Mouse (Mus musculus) kidney, adult 2 months (tissue): Measurements from ENCODE around the gene Olfm1. TPM values are rescaled to one million over a fixed set of nuclear protein-coding genes. Genes with fewer than 3 reads are reported as not detected.
A peak's percentile ranks its signal among the peaks of the same experiment; 100 is the strongest.

Source experiments
- DNase-seq: peaks from one replicate; pipeline ENCODE4 v3.0.0; 2021
- H3K27ac ChIP-seq: fragments of 200-500 bp; 2 replicates; pipeline ENCODE4 v1.5.1; 2012; ENCODE audit warnings: low read depth, low read length, control low read depth, inconsistent platforms; ENCODE audit not compliant: insufficient read depth
- H3K27me3 ChIP-seq: fragments of 200-500 bp; replicated peaks from 2 replicates; pipeline ENCODE4 v1.6.1; 2012; ENCODE audit warnings: mild to moderate bottlenecking, moderate library complexity, low read length, inconsistent platforms; ENCODE audit not compliant: control insufficient read depth, insufficient read depth
- H3K36me3 ChIP-seq: fragments of 200-500 bp; 2 replicates; pipeline ENCODE4 v1.6.1; 2012; ENCODE audit warnings: mild to moderate bottlenecking, moderate library complexity, low read length, inconsistent platforms; ENCODE audit not compliant: control insufficient read depth, insufficient read depth
- H3K4me1 ChIP-seq: fragments of 200-500 bp; 2 replicates; pipeline ENCODE4 v1.6.1; 2011; ENCODE audit warnings: low read length; ENCODE audit not compliant: control insufficient read depth, insufficient read depth
- H3K4me3 ChIP-seq: fragments of 200-500 bp; 2 replicates; pipeline ENCODE4 v1.5.1; 2011; ENCODE audit warnings: mild to moderate bottlenecking, low read depth, low read length, control low read depth; ENCODE audit not compliant: insufficient read depth
- CTCF ChIP-seq: fragments of 200-500 bp; conservative IDR thresholded peaks from 2 replicates; pipeline ENCODE4 v1.5.1; 2011; ENCODE audit warnings: low read depth, mild to moderate bottlenecking, control low read depth, low read length, moderate library complexity, mixed read lengths; ENCODE audit not compliant: insufficient read depth, insufficient read length
- POLR2A ChIP-seq: fragments of 200-500 bp; IDR thresholded peaks from one replicate; pipeline ENCODE4 v1.6.1; 2011; ENCODE audit warnings: low read depth, low read length, control low read depth
- WGBS: fragments of 180-500 bp; shearing (Covaris S2); methylation state at CpG from one replicate; pipeline ENCODE4 v1.1.7; 2018; 5-methylcytosine and 5-hydroxymethylcytosine counted together
- polyA plus RNA-seq: library from polyadenylated mRNA; depleted of rRNA; stranded (reverse); fragments of >200 nt; gene quantifications from 2 replicates; pipeline ENCODE4 v1.2.3, GENCODE M21; 2012

Olfm1 gene
- polyA plus RNA-seq, 1 experiment = 32.5 TPM

DNA sequence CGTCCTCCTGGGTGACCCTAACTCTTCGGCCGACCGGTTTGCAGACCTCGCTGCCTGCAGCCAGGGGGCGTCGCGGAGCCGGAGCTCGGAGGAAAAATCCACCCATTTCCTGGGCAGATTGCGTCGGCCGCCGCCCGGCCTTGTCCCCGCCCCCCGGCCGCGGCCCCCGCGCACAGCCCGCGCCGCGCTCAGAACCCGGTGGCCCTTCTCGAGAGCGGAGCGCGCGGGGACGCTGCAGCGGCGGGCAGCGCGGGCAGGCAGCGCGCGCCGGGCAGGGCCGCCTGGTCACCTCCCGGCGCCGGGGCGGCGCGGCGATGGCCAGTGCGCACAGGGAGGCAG lies 12.6 kb downstream of the Olfm1 start:
- TF ChIP-seq CTCF = peak; percentile 65
- TF ChIP-seq POLR2A = no peak
- Histone ChIP-seq H3K4me1 (no peaks in the 10 kb centered on the region), H3K27me3 (no peaks in the 10 kb centered on the region), H3K36me3 (no peaks in the 10 kb centered on the region), H3K27ac (no peak overlapping the region), H3K4me3 (peak overlapping the region; percentile 55)
- WGBS = 2% methylated on average over 43 of the region's 49 CpGs
- DNase-seq = peak; percentile 82

DNA sequence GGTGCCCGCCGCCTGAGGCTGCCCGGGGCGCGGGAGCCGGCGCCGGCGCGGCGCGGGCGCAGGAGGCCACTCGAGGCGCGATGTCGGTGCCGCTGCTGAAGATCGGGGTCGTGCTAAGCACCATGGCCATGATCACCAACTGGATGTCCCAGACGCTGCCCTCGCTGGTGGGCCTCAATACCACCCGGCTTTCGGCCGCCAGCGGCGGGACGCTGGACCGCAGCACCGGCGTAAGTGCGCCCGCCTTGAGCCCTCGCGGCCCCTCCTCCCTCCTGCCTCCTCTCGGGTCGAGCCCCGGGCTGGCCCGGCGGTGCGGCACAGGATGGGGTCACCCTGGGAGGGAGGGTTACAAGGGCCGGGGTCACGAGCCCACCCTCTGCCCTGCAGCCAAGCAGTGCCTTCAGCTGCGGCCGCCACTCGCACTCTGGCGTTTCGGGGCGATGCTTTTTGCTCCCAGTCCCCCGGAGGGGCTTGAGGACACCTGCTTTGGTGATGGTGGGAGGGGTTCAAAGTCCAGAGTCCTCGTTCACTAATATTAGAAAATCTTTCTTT lies 13.2 kb downstream of the Olfm1 start:
- TF ChIP-seq POLR2A = no peak
- no peak for TF ChIP-seq CTCF
- Histone ChIP-seq H3K27me3 (no peaks in the 10 kb centered on the region), H3K27ac (no peak overlapping the region), H3K4me3 (peak overlapping the region; percentile 55), H3K36me3 (no peaks in the 10 kb centered on the region), H3K4me1 (no peaks in the 10 kb centered on the region)
- DNase-seq = no peak
- 2% methylated on average over 48 of the region's 51 CpGs for WGBS

DNA sequence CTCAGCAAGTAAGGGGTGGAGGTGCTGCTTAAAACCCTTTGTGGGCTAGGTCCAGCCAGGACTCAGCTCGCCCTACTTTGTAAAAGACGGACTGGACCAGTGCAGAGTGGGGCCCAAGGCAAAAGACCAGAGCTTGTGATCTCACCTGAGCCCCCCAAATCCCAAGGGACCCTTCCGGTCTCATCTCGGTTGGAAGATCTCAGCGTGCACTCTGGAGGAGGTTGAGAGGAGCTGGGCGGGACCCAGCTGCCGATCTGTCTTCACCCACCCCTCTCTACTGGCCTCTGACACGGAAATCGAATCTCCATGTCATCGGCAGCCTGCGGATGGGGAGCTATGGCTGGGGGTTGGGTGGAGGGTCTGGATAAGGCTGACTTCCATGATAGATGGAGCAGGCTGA lies 13.7 kb downstream of the Olfm1 start:
- WGBS = 34% methylated on average over 11 of the region's 11 CpGs
- H3K4me1 ChIP-seq = no peaks in the 10 kb centered on the region
- TF ChIP-seq CTCF (no peak), POLR2A (no peak)
- peak overlapping the region; percentile 55; the same call in 1 of the 2 replicates for H3K4me3 ChIP-seq
- H3K27me3 ChIP-seq = no peaks in the 10 kb centered on the region
- no peaks in the 10 kb centered on the region for H3K36me3 ChIP-seq
- no peak for DNase-seq
- H3K27ac ChIP-seq = no peak overlapping the region

DNA sequence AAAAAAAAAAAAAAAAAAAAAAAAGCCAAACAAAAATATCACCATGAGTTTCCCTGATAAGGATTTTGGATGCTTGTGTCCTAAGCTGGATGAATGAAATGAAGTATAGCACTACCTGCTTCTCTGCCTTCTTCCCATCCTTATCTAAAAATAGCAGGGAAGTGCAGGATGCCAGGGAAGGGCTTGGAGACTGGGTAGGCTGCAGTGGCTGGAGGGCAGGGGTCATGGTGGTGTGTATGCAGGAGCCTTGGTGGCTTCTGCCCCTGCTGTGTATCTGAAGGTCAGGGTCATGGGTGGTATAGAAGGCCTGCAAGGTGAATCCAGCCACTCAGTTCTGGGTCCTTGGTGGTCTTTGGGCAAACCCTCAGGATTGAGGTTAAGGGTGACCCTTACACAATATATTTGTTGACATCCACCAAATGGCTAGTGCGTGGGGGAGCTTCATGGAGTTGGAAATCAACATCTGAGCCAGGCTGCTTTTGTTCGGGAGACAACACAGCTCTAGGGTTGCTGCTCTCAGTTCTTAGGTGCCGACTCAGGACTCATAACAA lies 14.5 kb downstream of the Olfm1 start:
- Histone ChIP-seq H3K36me3 (no peaks in the 10 kb centered on the region), H3K27me3 (no peaks in the 10 kb centered on the region), H3K4me3 (no peak overlapping the region), H3K27ac (no peak overlapping the region), H3K4me1 (no peaks in the 10 kb centered on the region)
- no peak for DNase-seq
- WGBS = 76% methylated on average over 3 of the region's 3 CpGs
- TF ChIP-seq CTCF = no peak
- TF ChIP-seq POLR2A = no peak

DNA sequence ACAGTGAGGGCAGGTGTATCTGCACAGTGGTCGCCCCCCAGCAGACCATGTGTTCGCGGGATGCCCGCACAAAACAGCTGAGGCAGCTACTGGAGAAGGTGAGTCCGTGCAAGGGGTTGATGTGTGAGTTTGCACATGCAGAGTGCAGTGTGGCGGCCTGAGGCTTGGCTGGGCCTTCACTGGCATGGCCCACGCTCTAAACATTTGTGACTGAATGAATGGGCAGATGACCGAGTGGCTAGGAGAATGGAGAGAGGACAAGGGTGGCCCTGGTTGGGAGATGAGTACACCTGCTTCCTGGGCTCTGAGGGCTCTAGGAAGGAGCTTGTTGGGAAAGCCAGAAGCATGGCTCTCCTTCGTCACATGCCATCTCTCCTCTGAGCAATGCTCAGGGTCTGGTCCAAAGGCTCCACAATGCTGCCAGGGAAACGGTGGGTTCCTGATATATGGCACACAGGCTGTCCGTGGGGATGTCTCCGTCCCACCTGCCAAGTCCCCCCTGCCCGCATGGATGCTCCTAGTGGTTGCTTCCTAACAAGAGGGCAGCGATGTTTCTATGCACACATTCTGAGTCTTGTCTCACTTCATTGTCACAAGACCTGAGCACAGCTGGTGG lies 15.4 kb downstream of the Olfm1 start:
- TF ChIP-seq POLR2A (no peak), CTCF (no peak)
- 92% methylated on average over 14 of the region's 14 CpGs for WGBS
- no peak for DNase-seq

DNA sequence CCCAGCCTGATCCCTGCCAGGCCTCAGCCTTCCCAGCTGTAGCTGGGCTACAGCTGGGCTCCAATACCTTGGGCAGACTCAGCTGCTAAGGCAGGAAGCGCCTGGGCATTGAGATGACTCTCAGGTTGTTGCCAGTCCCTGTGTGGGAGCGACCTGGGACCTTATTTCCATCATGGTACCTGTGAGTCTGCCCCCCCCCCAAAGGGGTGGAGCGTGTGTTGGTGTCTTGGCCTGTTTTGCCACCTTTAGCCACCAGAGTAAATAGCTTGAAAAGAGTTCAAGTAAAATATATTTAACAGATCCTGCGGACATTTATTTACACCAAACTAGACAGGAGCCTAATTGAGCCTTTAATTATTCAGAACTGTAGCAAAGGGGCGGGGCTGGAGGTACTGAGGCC lies 16.4 kb downstream of the Olfm1 start:
- no peaks in the 10 kb centered on the region for H3K4me1 ChIP-seq
- 85% methylated on average over 5 of the region's 5 CpGs for WGBS

More for the DNA sequence above, 15.4 kb downstream of the Olfm1 start:
- no peak overlapping the region for H3K4me3 ChIP-seq
- H3K27me3 ChIP-seq = no peaks in the 10 kb centered on the region
- no peak overlapping the region for H3K27ac ChIP-seq
- no peaks in the 10 kb centered on the region for H3K36me3 ChIP-seq
- no peaks in the 10 kb centered on the region for H3K4me1 ChIP-seq

DNA sequence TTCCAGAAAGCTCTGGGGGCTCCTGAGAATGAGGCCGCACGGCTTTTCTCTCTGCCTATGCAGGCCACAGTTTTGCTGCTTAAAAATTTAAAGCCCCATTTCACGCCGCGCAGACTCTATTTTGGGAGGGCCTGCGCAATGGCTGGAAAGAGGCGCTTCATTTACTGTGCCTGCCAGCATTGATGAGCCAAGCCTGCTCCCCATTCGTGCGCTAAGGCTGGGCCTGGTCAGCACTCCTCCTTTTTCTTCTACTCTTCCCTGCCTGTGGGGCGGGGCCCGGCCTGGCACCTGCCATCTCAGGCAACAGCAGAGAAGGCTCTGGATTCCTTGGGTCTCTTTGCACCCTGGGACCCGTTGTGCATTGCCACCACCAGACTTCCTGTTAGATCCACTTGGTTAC lies 16.9 kb downstream of the Olfm1 start:
- Histone ChIP-seq H3K4me1 (no peaks in the 10 kb centered on the region), H3K36me3 (no peaks in the 10 kb centered on the region), H3K27me3 (no peaks in the 10 kb centered on the region), H3K4me3 (no peak overlapping the region), H3K27ac (no peak overlapping the region; the same call in 1 of the 2 replicates)
- TF ChIP-seq CTCF (no peak), POLR2A (no peak)
- no peak for DNase-seq
- whole genome bisulfite sequencing = 87% methylated on average over 12 of the region's 12 CpGs

More for the DNA sequence above, 16.4 kb downstream of the Olfm1 start:
- TF ChIP-seq POLR2A (no peak), CTCF (no peak)
- Histone ChIP-seq H3K4me3 (no peak overlapping the region), H3K27ac (no peak overlapping the region), H3K27me3 (no peaks in the 10 kb centered on the region), H3K36me3 (no peaks in the 10 kb centered on the region)
- no peak for DNase-seq
